Mouse (Mus musculus) heart, embryonic 13.5 days (tissue): ENCODE results near the gene 2310022B05Rik. TPM values are rescaled to one million over a fixed set of nuclear protein-coding genes. Genes with fewer than 3 reads are reported as not detected.

Source experiments
- ATAC-seq: fragments of 200-750 bp; cut with Nextera tagmentation; 2 replicates; pipeline ENCODE4 v1.8.0; 2017; ENCODE audit warnings: moderate TSS enrichment; ENCODE audit not compliant: insufficient number of reproducible peaks, low FRiP score, low TSS enrichment; ENCODE audit errors: extremely low read depth
- H3K27ac ChIP-seq: fragments of 300-500 bp; sonication (generic); replicated peaks from 2 replicates; pipeline ENCODE4 v1.5.1; 2015; ENCODE audit warnings: moderate library complexity, mild to moderate bottlenecking, inconsistent platforms
- H3K27me3 ChIP-seq: fragments of 300-500 bp; sonication (generic); replicated peaks from 2 replicates; pipeline ENCODE4 v1.6.1; 2015; ENCODE audit warnings: mild to moderate bottlenecking, inconsistent platforms
- H3K36me3 ChIP-seq: fragments of 300-500 bp; sonication (generic); 2 replicates; pipeline ENCODE4 v1.6.1; 2015; ENCODE audit warnings: mild to moderate bottlenecking, inconsistent platforms
- H3K4me1 ChIP-seq: fragments of 300-500 bp; sonication (generic); 2 replicates; pipeline ENCODE4 v1.6.1; 2015; ENCODE audit warnings: inconsistent platforms
- H3K4me2 ChIP-seq: fragments of 300-500 bp; sonication (generic); 2 replicates; pipeline ENCODE4 v1.6.1; 2015; ENCODE audit warnings: inconsistent platforms, mild to moderate bottlenecking, moderate library complexity
- H3K4me3 ChIP-seq: fragments of 300-500 bp; sonication (generic); 2 replicates; pipeline ENCODE4 v1.5.1; 2015; ENCODE audit warnings: moderate library complexity, mild to moderate bottlenecking, inconsistent platforms
- H3K9ac ChIP-seq: fragments of 300-500 bp; sonication (generic); 2 replicates; pipeline ENCODE4 v1.6.1; 2015; ENCODE audit warnings: inconsistent platforms, mild to moderate bottlenecking, moderate library complexity
- H3K9me3 ChIP-seq: fragments of 300-500 bp; sonication (generic); 2 replicates; pipeline ENCODE4 v1.6.1; 2016; ENCODE audit warnings: inconsistent platforms
- WGBS: fragments of 180-500 bp; shearing (Covaris S2); methylation state at CpG from one replicate; pipeline ENCODE4 v1.1.7; 2015; ENCODE audit warnings: mixed read lengths; 5-methylcytosine and 5-hydroxymethylcytosine counted together
- polyA plus RNA-seq: library from polyadenylated mRNA; unstranded; fragments of >200 nt; fragmentation: Nextera tagmentation; extraction: Ambion mirVana; gene quantifications from 2 replicates; pipeline ENCODE4 v1.2.1, GENCODE M21; 2015

Gene 2310022B05Rik
- polyA plus RNA-seq, 1 experiment from 2014 or later: 37.8 TPM

GRCm38 (mm10) chr8:124661781-124662180, 1.4 kb downstream of the 2310022B05Rik start:
- peak overlapping the region; percentile 82 for H3K4me3 ChIP-seq
- H3K4me1 ChIP-seq: peaks cover 66% of the 10 kb centered on the region
- H3K27ac ChIP-seq: peak overlapping the region; percentile 95
- H3K36me3 ChIP-seq: peaks cover 10% of the 10 kb centered on the region
- H3K27me3 ChIP-seq: no peaks in the 10 kb centered on the region
- ATAC-seq: no peak
- H3K4me2 ChIP-seq: peak overlapping the region; percentile 78
- H3K9me3 ChIP-seq: no peaks in the 10 kb centered on the region
- H3K9ac ChIP-seq: peak overlapping the region; percentile 98
- 14% methylated on average over 9 of the region's 9 CpGs for WGBS

- Histone ChIP-seq H3K36me3 (peaks cover 26% of the 10 kb centered on the region), H3K4me1 (peaks cover 86% of the 10 kb centered on the region), H3K27me3 (no peaks in the 10 kb centered on the region), H3K4me3 (peak overlapping the region; percentile 21), H3K4me2 (peak overlapping the region; percentile 56), H3K27ac (peak overlapping the region; percentile 96), H3K9ac (peak overlapping the region; percentile 55; the same call in 1 of the 2 replicates), H3K9me3 (no peaks in the 10 kb centered on the region)
- peak; percentile 32; the same call in 1 of the 2 replicates for ATAC-seq
- 20% methylated on average over 2 of the region's 2 CpGs for WGBS
Observed at GRCm38 (mm10) chr8:124658415-124658814, 4.8 kb downstream of the 2310022B05Rik start.

- no peak for ATAC-seq
- Histone ChIP-seq H3K27me3 (no peaks in the 10 kb centered on the region), H3K27ac (peak overlapping the region; percentile 96), H3K4me3 (peak overlapping the region; percentile 21), H3K36me3 (peaks cover 26% of the 10 kb centered on the region), H3K4me1 (peaks cover 89% of the 10 kb centered on the region), H3K9me3 (no peaks in the 10 kb centered on the region), H3K4me2 (peak overlapping the region; percentile 56), H3K9ac (peak overlapping the region; percentile 55)
- WGBS: 31% methylated on average over 7 of the region's 7 CpGs
Observed at GRCm38 (mm10) chr8:124657961-124658360, 5.2 kb downstream of the 2310022B05Rik start.

- no peak overlapping the region for H3K4me3 ChIP-seq
- WGBS: 30% methylated on average over 28 of the region's 28 CpGs
- H3K36me3 ChIP-seq: peaks cover 46% of the 10 kb centered on the region
- H3K27ac ChIP-seq: peak overlapping the region; percentile 96
- no peak for ATAC-seq
- peak overlapping the region; percentile 66 for H3K9ac ChIP-seq
- H3K4me1 ChIP-seq: peaks cover 100% of the 10 kb centered on the region
- peak overlapping the region; percentile 51 for H3K4me2 ChIP-seq
- no peaks in the 10 kb centered on the region for H3K27me3 ChIP-seq
- H3K9me3 ChIP-seq: no peaks in the 10 kb centered on the region
Observed at GRCm38 (mm10) chr8:124653568-124654475, 9.3 kb downstream of the 2310022B05Rik start.

- Histone ChIP-seq H3K9me3 (no peaks in the 10 kb centered on the region), H3K36me3 (peaks cover 52% of the 10 kb centered on the region), H3K9ac (peak overlapping the region; percentile 48), H3K4me3 (no peak overlapping the region), H3K4me1 (peaks cover 99% of the 10 kb centered on the region), H3K27ac (peak overlapping the region; percentile 96), H3K4me2 (peak overlapping the region; percentile 28), H3K27me3 (no peaks in the 10 kb centered on the region)
- ATAC-seq: peak; percentile 53; the same call in 1 of the 2 replicates
- 18% methylated on average over 4 of the region's 4 CpGs for WGBS
Observed at GRCm38 (mm10) chr8:124652546-124652945, 10.6 kb downstream of the 2310022B05Rik start.

GRCm38 (mm10) chr8:124651776-124652175, 11.4 kb downstream of the 2310022B05Rik start:
- Histone ChIP-seq H3K4me1 (peaks cover 97% of the 10 kb centered on the region), H3K27ac (peak overlapping the region; percentile 96), H3K36me3 (peaks cover 51% of the 10 kb centered on the region), H3K27me3 (no peaks in the 10 kb centered on the region), H3K9me3 (no peaks in the 10 kb centered on the region), H3K9ac (peak overlapping the region; percentile 3; the same call in 1 of the 2 replicates), H3K4me2 (0 out of 2 replicates have a peak overlapping the region, but pooled peaks have one; percentile 22), H3K4me3 (no peak overlapping the region)
- no peak for ATAC-seq
- 85% methylated on average over 20 of the region's 20 CpGs for WGBS

GRCm38 (mm10) chr8:124648311-124648710, 14.9 kb downstream of the 2310022B05Rik start:
- ATAC-seq: no peak
- no peak overlapping the region for H3K4me2 ChIP-seq
- no peaks in the 10 kb centered on the region for H3K27me3 ChIP-seq
- H3K4me3 ChIP-seq: no peak overlapping the region
- peaks cover 50% of the 10 kb centered on the region for H3K36me3 ChIP-seq
- peak overlapping the region; percentile 58 for H3K9ac ChIP-seq
- H3K4me1 ChIP-seq: peaks cover 95% of the 10 kb centered on the region
- peak overlapping the region; percentile 81 for H3K27ac ChIP-seq
- no peaks in the 10 kb centered on the region for H3K9me3 ChIP-seq

GRCm38 (mm10) chr8:124643540-124644339, 19.4 kb downstream of the 2310022B05Rik start:
- H3K9ac ChIP-seq: peak overlapping the region; percentile 80
- peak; percentile 72; the same call in 1 of the 2 replicates for ATAC-seq
- H3K27ac ChIP-seq: peak overlapping the region; percentile 99
- 0 out of 2 replicates have a peak overlapping the region, but pooled peaks have one; percentile 9 for H3K4me3 ChIP-seq
- peaks cover 76% of the 10 kb centered on the region for H3K4me1 ChIP-seq
- H3K4me2 ChIP-seq: peak overlapping the region; percentile 55
- H3K9me3 ChIP-seq: no peaks in the 10 kb centered on the region
- H3K36me3 ChIP-seq: peaks cover 58% of the 10 kb centered on the region
- H3K27me3 ChIP-seq: no peaks in the 10 kb centered on the region
- WGBS: 18% methylated on average over 18 of the region's 18 CpGs

- H3K9me3 ChIP-seq: no peaks in the 10 kb centered on the region
- H3K36me3 ChIP-seq: peaks cover 69% of the 10 kb centered on the region
- peak overlapping the region; percentile 99 for H3K27ac ChIP-seq
- no peak overlapping the region for H3K4me2 ChIP-seq
- H3K4me1 ChIP-seq: peaks cover 62% of the 10 kb centered on the region
- no peaks in the 10 kb centered on the region for H3K27me3 ChIP-seq
- no peak for ATAC-seq
- no peak overlapping the region for H3K9ac ChIP-seq
- WGBS: 74% methylated on average over 8 of the region's 8 CpGs
- no peak overlapping the region for H3K4me3 ChIP-seq
Observed at GRCm38 (mm10) chr8:124641599-124641998, 21.6 kb downstream of the 2310022B05Rik start.

- H3K27ac ChIP-seq: no peak overlapping the region
- H3K9me3 ChIP-seq: no peaks in the 10 kb centered on the region
- H3K27me3 ChIP-seq: no peaks in the 10 kb centered on the region
- peaks cover 48% of the 10 kb centered on the region for H3K4me1 ChIP-seq
- peaks cover 57% of the 10 kb centered on the region for H3K36me3 ChIP-seq
- no peak overlapping the region for H3K4me2 ChIP-seq
- H3K9ac ChIP-seq: no peak overlapping the region
- H3K4me3 ChIP-seq: no peak overlapping the region
- 78% methylated on average over 8 of the region's 8 CpGs for WGBS
- no peak for ATAC-seq
Observed at GRCm38 (mm10) chr8:124635247-124635502, 28.0 kb downstream of the 2310022B05Rik start.
